Mouse (Mus musculus) adrenal gland, postnatal 25 days (tissue): ENCODE results near the gene Lrguk. TPM values are rescaled to one million over a fixed set of nuclear protein-coding genes. Genes with fewer than 3 reads are reported as not detected.

Experiments used
- DNase-seq: peaks from one replicate; pipeline ENCODE4 v3.0.0; 2021; ENCODE audit warnings: mixed read lengths
- total RNA-seq: library from RNA; stranded (reverse); gene quantifications from 2 replicates; pipeline ENCODE4 v1.2.3, GENCODE M21; 2021

Gene Lrguk
- total RNA-seq, 1 experiment from 2014 or later = 0.70 TPM

DNA sequence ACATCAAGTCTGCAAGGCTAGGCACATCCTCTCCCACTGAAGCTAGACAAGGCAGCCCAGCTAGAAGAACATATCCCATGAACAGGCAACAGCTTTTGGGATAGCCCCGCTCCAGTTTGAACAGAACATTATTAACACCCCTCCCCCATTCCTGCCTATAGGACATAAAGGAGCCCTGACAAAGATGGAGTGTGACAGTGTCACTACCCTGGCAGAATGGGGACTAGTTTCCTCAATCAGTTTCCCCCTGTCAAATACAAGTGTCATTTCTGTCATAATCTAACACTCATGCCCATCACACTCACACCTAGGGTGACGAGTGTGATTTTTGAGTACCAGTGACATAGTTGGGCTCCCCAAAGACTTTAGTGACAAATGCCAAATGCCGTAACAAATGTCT, 118.8 kb downstream of the Lrguk start:
- no peak for DNase-seq

DNA sequence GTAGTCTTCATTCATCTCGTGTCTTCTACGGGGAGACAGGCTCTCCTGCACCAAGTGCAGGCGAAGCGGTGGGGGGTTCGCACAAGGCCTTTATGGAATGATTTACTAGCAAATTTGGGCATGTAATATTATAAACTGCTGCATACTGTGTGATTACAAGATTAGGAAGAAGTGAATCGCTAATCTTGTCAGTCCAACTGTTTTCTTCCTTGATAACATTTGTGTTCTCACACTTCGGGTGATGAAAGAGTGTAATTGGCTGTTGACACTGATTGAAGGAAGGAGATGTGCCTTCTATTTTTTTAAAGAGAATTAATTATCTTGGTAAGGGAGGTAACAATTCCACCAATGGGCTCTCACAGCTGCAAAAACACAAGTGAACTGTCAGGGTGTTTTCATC, 119.4 kb downstream of the Lrguk start:
- no peak for DNase-seq

DNA sequence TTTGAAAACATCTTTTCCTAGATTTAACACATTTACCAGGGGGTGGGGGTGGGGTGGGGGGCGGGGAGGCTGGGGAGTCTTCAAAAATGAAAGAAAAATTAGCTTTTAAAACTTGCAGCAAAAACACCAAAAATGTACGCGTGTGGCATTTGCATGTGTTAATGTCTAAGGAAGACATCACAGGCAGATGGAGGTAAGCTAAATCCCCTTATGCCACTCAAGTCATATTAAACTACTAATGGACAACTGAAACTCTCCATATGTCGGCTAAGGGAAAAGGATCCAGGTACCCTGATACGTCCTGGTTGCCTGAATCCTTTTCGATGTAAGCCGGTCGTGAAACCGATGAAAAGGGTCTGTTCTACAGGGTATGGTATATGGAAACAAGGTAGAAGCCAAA, 119.8 kb downstream of the Lrguk start:
- DNase-seq = no peak

DNA sequence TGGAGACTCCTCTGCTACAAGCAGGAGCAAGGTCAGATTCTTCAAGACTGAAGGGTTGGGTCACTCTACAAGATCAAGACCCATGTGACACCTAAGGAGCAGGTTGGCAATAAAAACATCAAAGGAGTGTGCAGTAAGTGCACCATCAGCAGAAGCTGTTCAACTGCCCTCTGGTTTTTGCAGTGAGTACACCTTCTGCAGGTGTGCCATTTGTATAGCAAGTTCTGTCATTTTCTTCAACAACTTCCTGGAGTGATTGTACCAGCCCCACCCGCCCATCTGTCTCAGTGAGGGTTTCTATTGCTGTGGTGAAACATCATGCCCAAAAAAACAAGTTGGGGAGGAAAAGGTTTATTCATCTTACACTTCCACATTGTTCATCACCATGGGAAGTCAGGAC, 120.6 kb downstream of the Lrguk start:
- DNase-seq = no peak

GRCm38 (mm10) chr6:34153069-34154052, 124.1 kb downstream of the Lrguk start:
- DNase-seq = no peak

DNA sequence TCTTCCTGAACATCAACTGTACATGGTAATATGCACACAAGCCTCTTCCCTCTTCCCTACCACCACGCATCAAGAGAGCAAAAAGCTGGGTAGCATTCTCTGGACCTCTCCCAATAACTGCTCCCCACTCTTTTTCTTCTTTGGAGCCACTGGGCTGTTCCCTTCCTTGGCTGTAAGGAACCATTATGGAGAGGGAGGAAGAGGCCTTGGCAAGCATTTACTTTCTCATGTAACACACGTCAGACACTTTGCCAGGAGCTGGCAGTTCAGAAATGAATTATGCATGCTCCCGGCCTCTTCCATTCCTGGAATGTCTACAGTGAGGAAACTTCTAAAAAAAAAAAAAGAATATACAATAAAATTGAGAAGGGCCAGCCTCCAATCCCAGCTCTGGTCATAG, 125.0 kb downstream of the Lrguk start:
- peak; percentile 20 for DNase-seq

- no peak for DNase-seq
Measured at GRCm38 (mm10) chr6:34155137-34155804, 126.0 kb downstream of the Lrguk start.

DNA sequence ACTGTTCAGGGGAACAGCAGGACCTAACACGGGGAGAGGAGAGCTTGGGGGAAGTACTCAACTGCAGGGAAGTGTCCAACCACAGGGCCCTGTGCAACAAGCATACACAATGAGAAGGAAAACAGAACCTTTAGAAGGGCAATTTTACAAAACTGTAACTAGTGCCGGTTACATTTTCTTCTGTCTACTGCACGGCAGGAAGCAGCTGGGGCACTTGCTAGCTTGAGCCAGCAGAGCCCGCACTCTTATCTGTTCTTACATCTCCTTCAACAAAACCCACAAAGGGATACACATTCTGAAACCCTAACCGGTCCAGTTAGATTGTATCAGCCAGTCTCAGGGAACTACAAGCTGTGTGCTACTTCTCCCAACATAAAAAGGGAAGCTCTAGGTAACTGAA, 126.8 kb downstream of the Lrguk start:
- no peak for DNase-seq

- DNase-seq = no peak
Measured at GRCm38 (mm10) chr6:34156841-34157748, 127.8 kb downstream of the Lrguk start.

GRCm38 (mm10) chr6:34159998-34160815, 131.0 kb downstream of the Lrguk start:
- peak; percentile 5 for DNase-seq

DNA sequence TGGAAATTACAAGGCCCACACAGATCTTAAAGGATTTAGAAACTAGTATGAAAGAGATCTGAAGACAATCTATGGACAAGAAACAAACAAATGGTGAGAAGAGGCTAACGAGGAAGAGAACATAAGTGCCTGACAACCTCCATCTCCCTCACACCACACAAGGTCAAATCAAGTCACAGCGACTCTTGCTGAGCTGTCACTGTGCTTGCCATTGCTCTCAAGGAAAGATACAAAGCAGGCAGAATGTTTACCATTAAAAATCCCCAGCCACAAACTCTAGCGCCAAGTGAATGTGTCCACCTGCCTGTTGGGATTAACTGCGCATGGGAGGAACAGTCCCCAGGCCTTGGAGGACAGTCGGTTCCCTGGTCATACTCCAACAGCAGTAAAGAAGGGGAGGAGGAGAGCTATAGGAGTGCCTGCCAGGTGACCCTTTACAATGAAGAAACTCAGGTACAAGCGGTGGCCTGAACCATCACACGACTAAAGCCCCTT, 131.6 kb downstream of the Lrguk start:
- no peak for DNase-seq

DNA sequence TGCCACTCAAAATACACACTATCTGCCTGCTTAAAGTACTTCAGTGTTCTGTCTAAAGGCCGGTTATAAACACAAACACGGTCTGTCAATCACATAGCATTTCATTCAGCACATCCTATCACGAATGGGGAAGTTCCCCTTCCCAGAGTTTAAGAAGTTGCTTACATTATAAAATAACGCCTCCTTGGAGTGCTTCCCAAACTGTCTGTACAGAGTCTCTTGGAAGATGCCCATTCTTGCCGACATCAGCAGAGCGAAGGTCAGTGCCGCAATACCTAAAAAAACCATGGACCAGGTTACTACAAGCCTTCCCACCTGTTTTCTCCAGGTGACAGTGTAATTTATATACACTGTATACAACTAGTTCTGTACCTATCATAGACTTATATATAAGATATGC, 132.3 kb downstream of the Lrguk start:
- DNase-seq = no peak

GRCm38 (mm10) chr6:34162607-34163006, 133.4 kb downstream of the Lrguk start:
- DNase-seq = no peak

GRCm38 (mm10) chr6:34163014-34163413, 133.8 kb downstream of the Lrguk start:
- no peak for DNase-seq

- no peak for DNase-seq
Measured at GRCm38 (mm10) chr6:34168834-34169233, 139.6 kb downstream of the Lrguk start.

- DNase-seq = no peak
Measured at GRCm38 (mm10) chr6:34170844-34171494, 141.7 kb downstream of the Lrguk start.

- DNase-seq = no peak
Measured at GRCm38 (mm10) chr6:34171748-34172457, 142.7 kb downstream of the Lrguk start.

- no peak for DNase-seq
Measured at GRCm38 (mm10) chr6:34173251-34173650, 144.0 kb downstream of the Lrguk start.

GRCm38 (mm10) chr6:34174715-34175114, 145.5 kb downstream of the Lrguk start:
- no peak for DNase-seq
